Mouse (Mus musculus) testis, adult 2 months (tissue): ENCODE measurements around the gene Micu1.

Source experiments
- CTCF ChIP-seq: fragments of 200-500 bp; IDR thresholded peaks from 2 replicates; pipeline ENCODE4 v1.5.1; 2012; ENCODE audit warnings: low read depth, mild to moderate bottlenecking, inconsistent platforms, low read length, moderate library complexity; ENCODE audit not compliant: control insufficient read depth, insufficient read depth, insufficient replicate concordance
- POLR2A ChIP-seq: fragments of 200-500 bp; IDR thresholded peaks from 2 replicates; pipeline ENCODE4 v1.6.1; 2012; ENCODE audit warnings: low read depth, mild to moderate bottlenecking, inconsistent platforms, low read length, moderate library complexity; ENCODE audit not compliant: control insufficient read depth

DNA sequence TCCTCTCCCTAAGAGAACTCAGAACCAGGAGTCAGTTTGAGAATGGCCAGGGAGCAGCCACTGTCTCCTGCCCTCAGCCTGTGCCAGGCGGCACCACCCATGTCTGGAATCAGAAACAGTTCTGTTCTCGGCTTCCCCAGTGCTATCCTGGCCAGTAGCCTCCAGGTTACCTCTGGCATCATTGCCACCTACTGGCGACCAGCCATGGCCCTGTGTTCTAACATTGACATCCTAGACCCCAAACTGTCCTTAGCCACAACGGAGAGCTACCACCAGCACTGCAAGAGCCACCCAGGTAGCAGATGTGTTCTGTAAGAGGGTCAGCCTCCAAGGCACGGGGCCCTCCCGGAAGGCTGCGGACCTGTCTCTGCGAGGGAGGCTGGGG is 200.3 kb downstream of the Micu1 start:
- TF ChIP-seq POLR2A = no peak
- no peak for TF ChIP-seq CTCF
